Mouse (Mus musculus) lung, adult 2 months (tissue): ENCODE data around the gene Cttnbp2.

Source experiments
- CTCF ChIP-seq: fragments of 200-500 bp; IDR thresholded peaks from 2 replicates; pipeline ENCODE4 v1.5.1; 2011; ENCODE audit warnings: mild to moderate bottlenecking, low read length, control low read depth; ENCODE audit not compliant: insufficient read depth
- POLR2A ChIP-seq: fragments of 200-500 bp; IDR thresholded peaks from 2 replicates; pipeline ENCODE4 v1.6.1; 2011; ENCODE audit warnings: low read depth, mild to moderate bottlenecking, control low read depth, low read length, borderline replicate concordance; ENCODE audit errors: extremely low read depth

DNA sequence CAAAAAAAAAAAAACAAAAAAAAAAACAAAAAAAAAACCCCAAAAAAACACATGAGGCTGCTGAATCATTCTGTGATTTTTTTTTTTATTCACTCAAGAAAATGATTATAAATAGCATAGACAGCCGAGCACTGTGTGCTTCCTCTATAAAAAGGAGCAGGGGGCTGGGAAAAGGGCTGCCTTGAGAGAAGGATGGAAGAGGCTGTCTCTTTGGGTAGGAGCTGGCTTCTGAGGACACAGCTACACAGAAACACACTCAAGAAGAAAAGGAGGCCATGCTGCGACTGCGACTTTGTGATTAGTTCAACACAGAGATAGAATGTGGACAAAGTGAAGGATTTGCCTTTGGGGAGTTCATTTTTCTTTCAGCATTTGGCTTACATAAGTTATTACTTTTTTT is 90.3 kb downstream of the Cttnbp2 start:
- TF ChIP-seq CTCF, result no peak
- no peak for TF ChIP-seq POLR2A
